Mouse (Mus musculus) bone marrow macrophage, adult 2 months (primary cell): ENCODE data around the gene Parp6.

Experiments used
- CTCF ChIP-seq: IDR thresholded peaks from 2 replicates; pipeline ENCODE4 v1.5.1; 2012; ENCODE audit warnings: low read depth, mild to moderate bottlenecking, low read length, moderate library complexity
- POLR2A ChIP-seq: IDR thresholded peaks from 2 replicates; pipeline ENCODE4 v1.6.1; 2012; ENCODE audit warnings: mild to moderate bottlenecking, low read depth, low read length, borderline replicate concordance

GRCm38 (mm10) chr9:59588252-59588651 is 28.8 kb upstream of the Parp6 start:
- TF ChIP-seq CTCF = no peak
- TF ChIP-seq POLR2A = no peak
